Mouse (Mus musculus) MN1 (cell line): ENCODE measurements around the gene Igf2r.

ENCODE experiments used
- DNase-seq: peaks from one replicate; pipeline ENCODE4 v3.0.0-alpha.2; 2016; ENCODE audit warnings: low spot score

Igf2r gene

DNA sequence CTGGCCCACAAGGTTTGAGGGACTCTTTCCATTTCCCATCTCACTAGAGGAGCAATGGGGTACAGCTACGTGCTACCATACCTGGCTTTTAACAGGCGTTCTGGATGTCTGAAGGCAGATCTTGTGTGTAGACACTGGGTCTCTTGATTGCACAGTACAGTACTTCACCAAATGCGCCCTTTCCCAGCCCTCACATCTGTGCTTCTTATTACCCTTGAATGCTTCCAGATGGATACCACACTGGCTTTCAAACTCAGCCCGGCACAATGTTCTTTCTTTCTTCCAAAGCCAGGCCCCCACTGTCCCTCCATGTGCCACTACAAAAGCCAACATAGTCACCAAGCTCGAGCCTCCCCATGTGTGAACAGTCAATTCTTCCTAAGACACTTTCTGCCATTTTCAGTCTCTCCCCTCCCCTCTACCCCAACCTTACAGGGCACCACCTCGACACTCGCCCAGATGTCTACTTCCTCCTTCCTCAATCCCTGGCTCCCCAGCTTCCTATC lies 97.1 kb downstream of the Igf2r start:
- no peak for DNase-seq

DNA sequence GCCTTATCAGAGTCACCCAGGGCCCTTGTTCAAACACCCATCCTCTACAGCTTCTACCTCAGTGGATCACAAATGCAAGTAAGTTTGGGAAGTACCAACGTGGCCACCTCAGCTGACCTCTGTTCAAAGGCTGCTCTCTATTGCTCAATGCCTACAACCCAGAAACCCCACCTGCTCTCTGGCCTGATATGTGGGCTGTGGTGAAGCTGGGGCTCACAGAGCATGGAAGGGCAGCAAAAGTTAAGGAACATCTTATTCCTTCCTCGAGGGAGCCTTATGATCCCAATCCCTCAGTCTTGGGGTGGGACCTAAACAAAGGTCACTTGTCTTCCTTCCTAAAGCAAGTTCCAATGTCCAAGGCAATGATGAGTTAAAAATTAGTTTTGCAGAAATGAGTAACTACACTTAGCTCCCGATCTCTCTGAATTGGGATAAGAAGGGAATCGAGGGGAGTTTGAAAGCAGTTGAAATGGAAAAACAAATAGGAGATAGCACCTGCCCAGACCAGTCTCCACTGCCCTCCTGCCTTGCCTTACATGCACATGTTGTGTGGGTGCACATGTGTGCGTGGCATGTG lies 98.3 kb downstream of the Igf2r start:
- DNase-seq: no peak

DNA sequence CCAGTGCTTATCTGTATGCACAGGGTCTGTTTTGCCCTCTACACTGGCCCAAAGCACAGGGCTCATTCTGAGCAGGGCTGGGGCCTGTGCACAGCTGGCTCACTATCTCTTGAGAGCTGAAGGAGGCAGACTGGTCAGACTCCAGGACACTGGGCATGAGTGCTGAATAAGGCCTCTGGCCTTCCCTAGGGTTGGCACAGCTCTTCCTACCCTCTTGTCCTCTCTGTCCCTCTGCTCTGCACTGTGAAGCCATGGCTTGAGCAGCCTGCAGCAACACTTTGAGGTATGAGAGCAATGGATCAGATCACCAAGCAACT lies 100.1 kb downstream of the Igf2r start:
- DNase-seq: no peak

DNA sequence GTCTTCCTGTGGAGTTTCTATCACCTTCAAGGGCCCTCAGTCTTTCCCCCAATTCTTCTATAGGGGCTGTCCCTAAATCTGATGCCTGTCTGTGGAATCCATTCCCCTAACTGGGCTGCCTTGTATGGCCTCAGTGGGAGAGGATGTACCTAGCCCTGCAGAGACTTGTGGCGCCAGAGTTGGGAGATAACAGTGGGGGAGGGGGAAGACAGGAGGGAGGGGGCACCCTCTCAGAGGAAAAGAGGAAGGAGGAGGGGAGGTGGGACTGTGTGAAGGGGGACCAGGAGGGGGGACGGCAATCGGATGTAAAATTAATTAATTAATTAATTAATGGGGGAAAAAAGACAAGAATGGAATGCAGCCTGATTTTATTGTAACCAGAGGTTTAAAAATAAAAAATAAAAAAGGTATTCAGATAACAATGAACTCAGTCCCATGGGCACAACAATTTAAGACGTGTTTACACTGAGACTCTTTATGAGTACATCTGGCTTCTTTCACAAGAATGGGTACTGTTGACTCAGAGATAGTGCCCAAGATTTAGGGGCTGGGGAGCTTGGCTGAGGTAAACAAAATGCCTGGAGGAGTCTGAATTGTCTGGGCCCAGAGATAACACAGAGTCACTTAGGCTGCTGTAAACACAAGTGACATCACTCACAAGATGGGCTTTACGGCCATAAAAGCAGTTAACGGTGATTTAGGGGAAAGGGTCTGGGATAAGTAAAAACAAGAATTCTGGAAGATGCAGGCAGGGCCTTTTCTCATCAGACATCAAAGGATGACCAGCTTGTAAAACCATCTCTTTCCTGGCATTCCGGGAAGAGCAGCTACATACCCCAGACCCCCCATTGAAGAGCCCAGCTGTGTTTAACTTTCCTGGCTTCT lies 100.7 kb downstream of the Igf2r start:
- DNase-seq: peak; percentile 81

DNA sequence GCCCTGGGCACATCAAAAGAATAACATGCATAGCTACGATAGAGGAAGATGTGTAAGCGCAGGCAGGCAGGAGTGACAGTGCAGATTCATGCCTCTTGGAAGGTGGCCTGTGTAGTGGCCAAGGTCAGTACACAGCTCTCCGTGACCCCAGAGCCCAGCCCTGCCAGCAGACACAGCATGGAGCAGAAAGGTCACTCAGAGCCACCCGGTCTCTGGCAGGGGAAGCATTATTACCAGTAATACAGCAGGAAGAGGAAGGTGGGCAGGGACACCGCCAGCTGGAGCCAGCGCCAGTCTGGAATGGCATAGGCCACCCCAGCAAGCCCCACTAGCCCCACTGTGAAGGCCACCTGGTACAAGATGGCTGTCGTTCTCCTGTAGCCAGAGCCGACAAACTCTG lies 105.3 kb downstream of the Igf2r start:
- no peak for DNase-seq

DNA sequence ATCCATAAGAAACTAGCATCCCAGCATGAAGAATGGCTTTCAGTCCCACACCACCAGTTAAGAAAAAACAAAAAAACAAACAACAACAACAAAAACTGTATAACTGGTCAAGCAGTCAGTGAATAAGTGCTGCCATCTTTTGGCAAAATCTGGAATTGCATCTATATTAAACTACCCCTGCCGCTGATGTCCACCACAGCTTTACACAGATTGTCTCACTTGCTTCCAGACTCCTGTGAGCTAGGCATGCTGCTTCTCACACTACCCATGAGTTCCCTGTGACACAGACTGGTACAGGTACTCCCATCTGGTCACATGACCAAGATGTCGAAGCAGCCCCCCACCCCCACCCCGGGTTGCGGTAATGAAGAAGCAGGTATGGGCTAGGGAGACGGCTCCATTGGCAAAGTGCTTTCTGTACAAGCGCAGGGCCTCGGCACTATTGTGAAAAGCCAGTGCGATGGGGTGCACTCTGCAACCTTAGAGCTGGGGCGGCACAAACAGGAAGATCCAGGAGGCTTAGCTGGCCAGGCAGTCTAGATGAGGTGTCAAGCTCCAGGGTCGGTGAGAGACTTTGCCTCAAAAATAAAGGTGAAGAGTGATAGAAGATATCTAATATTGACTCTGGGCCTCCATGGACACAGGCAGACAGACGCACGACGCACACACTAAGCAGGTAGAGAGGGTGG lies 108.7 kb downstream of the Igf2r start:
- peak; percentile 66 for DNase-seq

DNA sequence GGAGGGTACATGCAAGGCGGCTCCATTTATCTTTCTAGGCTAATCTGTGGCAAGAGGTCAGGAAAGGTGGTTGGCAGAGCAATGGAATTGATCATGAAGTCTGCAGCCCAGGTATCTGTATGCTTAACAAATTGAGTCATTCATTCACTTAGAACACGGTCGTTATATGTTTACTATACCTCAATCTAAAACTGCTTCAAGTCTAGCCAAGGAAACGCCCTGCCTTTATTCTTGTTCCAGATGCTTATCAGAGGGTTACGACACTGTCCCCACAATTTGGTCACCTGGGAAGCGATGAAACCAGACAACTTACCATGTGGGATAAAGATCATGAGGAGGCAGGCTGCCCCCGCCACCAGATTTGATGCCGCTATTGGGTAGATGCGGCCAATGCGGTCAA lies 110.2 kb downstream of the Igf2r start:
- DNase-seq: no peak

DNA sequence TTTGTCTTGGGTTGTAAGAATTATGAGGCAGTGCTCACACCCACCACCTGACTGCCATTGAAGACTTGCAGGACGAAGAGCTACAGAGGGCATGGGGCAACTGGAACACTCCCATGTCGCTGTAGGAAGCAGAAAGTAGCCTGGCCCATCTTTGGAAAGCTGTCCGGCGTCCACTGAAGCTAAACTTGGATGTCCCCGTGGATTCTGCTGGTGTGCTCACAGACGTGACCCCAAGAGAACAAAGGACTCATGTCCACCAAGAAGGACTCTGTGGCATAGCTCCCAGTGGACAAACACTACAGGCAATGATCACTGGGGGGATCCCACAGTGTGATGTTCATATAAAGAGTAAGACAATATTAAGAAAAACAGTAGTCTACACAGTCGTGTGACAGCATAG lies 110.7 kb downstream of the Igf2r start:
- no peak for DNase-seq

DNA sequence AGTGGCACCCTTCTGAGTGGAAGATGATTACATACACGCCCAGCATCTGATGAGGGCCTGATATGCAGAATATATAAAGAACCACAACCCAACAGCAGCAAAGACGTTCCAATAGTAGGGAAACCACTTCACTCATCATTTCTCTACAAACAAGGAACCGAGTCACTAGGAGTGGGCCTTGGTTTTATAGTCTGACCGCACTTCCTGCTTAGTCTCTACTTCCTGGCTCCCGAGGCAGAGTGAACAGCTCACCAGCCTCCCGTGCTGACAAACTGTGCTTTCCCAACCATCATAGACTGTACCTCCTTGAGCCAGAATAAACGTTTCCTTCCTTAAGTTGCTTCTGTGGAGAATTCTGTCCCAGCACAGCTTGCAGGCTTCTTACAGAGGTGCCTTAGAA lies 113.6 kb downstream of the Igf2r start:
- DNase-seq: no peak

DNA sequence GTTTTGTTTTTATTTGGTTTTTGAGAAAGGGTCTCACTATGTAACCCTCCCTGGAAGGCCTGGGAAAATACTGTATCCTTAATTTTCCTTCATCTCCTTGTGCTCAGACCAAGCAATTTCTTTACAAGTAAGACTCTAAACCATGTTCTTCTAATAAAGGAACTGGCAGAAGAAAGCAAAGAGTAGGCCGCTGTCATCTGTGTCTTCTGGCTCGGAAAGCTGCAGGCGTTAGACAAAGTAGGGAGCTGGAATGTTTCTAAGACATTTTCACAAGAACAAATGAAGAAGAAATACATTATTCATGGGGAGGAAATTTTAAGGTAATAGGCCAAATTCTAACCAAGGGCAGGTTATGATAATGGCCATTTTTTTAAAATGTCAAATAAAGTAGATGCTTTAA lies 115.4 kb downstream of the Igf2r start:
- DNase-seq: no peak

DNA sequence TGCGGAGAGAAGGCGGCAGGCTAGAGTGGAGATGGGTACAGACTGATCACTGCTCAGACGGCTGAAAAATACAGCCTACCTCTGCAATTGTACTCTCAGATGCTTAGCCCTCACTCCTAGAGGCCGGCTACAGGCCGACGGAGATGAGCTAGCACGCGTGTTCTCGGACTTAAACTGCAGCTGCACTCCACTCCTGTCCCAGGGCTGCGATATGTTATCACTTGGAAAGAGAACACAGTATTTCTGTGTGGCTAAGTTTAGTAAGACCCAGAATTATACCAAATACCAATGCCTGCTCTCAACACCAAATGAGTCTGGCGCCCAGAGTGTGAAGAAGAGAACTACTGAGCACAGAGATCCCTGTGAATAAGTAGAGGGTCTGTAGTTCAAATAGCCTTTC lies 116.9 kb downstream of the Igf2r start:
- no peak for DNase-seq

DNA sequence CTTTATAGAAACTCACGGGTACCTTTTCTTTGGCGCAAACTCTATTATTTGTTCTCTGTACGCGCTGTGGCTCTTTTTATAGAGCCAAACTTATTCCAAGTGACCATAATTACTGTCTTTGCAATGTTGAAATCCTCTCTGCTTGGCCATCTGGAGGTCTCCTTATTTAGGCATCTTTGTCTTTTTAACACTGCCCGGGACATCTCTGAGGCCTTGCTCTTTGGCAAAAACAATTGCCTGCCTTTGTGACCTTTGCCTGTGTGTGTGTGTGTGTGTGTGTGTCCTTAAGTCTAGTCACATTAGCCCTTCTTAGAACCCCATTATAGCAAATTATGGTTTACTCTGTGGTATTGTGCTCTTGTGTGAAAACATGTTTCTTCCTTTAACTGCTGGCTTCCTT lies 124.0 kb downstream of the Igf2r start:
- DNase-seq: no peak

DNA sequence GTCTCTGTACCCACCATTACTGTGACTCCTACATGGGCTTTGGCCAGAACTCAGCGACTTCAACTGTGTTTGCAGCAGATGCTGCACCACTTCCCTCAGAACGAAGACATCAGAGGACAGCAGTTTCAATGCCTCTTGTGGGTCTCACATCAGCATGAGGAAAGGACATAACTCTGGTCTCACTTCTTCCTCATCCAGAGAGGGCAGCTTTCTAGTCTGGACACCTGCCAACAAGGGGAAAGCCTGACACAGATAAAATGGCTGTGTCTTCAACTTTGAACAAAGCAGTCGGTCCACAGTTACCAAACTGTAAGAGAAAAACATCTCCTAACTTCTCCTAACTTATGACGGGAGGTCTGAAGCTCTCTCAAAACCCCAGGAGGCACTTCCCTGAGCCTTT lies 128.4 kb downstream of the Igf2r start:
- DNase-seq: no peak

DNA sequence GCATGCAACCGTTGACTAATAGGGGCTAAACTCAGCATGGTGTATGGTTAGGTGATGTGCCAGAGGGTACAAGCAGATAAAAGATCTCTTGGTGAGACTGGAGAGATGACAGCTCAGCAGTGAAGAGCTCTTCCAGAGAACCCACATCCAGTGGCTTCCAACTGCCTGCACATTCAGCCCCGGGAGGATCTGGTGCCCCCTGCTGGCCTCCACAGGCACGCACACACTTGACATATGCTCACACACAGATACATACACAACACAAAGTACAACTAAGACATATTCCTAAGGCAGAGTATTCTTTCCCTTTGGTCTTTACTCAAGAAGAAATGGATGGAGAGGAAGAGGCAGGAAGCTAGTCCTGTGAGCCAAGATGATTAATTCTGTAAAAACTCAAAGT lies 129.9 kb downstream of the Igf2r start:
- DNase-seq: no peak

DNA sequence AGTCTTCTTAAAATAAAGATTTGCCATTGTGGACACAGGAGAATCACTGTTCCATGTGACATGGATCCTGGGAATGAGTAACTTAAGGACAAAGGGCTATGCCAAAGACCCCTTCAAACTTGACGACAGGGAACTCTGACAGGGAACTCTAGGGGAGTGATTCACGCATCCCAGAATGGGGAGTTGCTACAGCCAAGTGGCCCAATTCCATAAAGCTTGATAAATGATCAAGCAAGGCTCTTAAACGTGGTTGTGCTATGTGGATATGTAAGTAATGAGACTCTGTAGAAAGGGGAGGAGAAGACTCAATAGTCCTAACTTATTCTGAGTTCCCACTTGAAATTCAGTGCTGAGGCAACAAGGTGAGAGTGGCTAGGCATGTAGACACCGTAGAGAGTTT lies 134.7 kb downstream of the Igf2r start:
- no peak for DNase-seq
